Mouse (Mus musculus): ENCODE measurements at regions not wholly inside any gene's neighbourhood (a gene's known extent, or its start where the extent isn't known, plus 50 kb on each side); places are given as distances from the start of the nearest gene placed in this dataset.

- Histone ChIP-seq H3K9ac (ENCODE audit: low read depth, low read length) (no peak overlapping the region), H3K36me3 (ENCODE audit: control insufficient read depth, insufficient read depth, low read length) (no peaks in the 10 kb centered on the region), H3K27ac (ENCODE audit: low read depth, low read length) (no peak overlapping the region), H3K4me3 (ENCODE audit: low read depth, low read length) (no peak overlapping the region), H3K9me3 (ENCODE audit: control insufficient read depth, low read length) (no peaks in the 10 kb centered on the region), H3K4me2 (replicated peaks; ENCODE audit: low read depth, low read length) (no peak overlapping the region), H3K4me1 (replicated peaks; ENCODE audit: control insufficient read depth, insufficient read depth, low read length) (no peaks in the 10 kb centered on the region), H3K27me3 (ENCODE audit: control insufficient read depth, insufficient read depth, low read length) (no peaks in the 10 kb centered on the region)
- WGBS = 54% methylated on average over 12 of the region's 12 CpGs
- ATAC-seq (ENCODE audit: low FRiP score) (no peak), DNase-seq (ENCODE audit: low spot score) (peak; percentile 34)
Observed at GRCm38 (mm10) chr10:84072866-84073483, 350.3 kb downstream of the 1500009L16Rik start.

- 77% methylated on average over 4 of the region's 4 CpGs for WGBS
- Histone ChIP-seq H3K9ac (ENCODE audit: low read depth, low read length) (no peak overlapping the region), H3K27me3 (ENCODE audit: control insufficient read depth, insufficient read depth, low read length) (no peaks in the 10 kb centered on the region), H3K4me1 (replicated peaks; ENCODE audit: control insufficient read depth, insufficient read depth, low read length) (no peaks in the 10 kb centered on the region), H3K27ac (ENCODE audit: low read depth, low read length) (no peak overlapping the region), H3K4me2 (replicated peaks; ENCODE audit: low read depth, low read length) (no peak overlapping the region), H3K4me3 (ENCODE audit: low read depth, low read length) (no peak overlapping the region), H3K9me3 (ENCODE audit: control insufficient read depth, low read length) (no peaks in the 10 kb centered on the region), H3K36me3 (ENCODE audit: control insufficient read depth, insufficient read depth, low read length) (no peaks in the 10 kb centered on the region)
- ATAC-seq (ENCODE audit: low FRiP score) (no peak), DNase-seq (ENCODE audit: low spot score) (no peak)
Observed at GRCm38 (mm10) chr10:84075581-84075980, 352.9 kb downstream of the 1500009L16Rik start.

GRCm38 (mm10) chr10:84080236-84080635, 357.6 kb downstream of the 1500009L16Rik start:
- H3K27ac ChIP-seq (ENCODE audit: low read depth, low read length) = no peak overlapping the region
- 79% methylated on average over 6 of the region's 6 CpGs for WGBS
- H3K9me3 ChIP-seq (ENCODE audit: control insufficient read depth, low read length) = no peaks in the 10 kb centered on the region
- DNase-seq (ENCODE audit: low spot score) (no peak), ATAC-seq (ENCODE audit: low FRiP score) (no peak)
- H3K4me3 ChIP-seq (ENCODE audit: low read depth, low read length) = no peak overlapping the region
- no peak overlapping the region for H3K9ac ChIP-seq (ENCODE audit: low read depth, low read length)
- no peaks in the 10 kb centered on the region for H3K27me3 ChIP-seq (ENCODE audit: control insufficient read depth, insufficient read depth, low read length)
- no peaks in the 10 kb centered on the region for H3K36me3 ChIP-seq (ENCODE audit: control insufficient read depth, insufficient read depth, low read length)
- no peaks in the 10 kb centered on the region for H3K4me1 ChIP-seq (replicated peaks; ENCODE audit: control insufficient read depth, insufficient read depth, low read length)
- H3K4me2 ChIP-seq (replicated peaks; ENCODE audit: low read depth, low read length) = no peak overlapping the region

GRCm38 (mm10) chr10:84081673-84082072, 358.7 kb downstream of the Nuak1 start:
- ATAC-seq (ENCODE audit: low FRiP score) = no peak
- no peak for DNase-seq (ENCODE audit: low spot score)
- no peaks in the 10 kb centered on the region for H3K36me3 ChIP-seq (ENCODE audit: control insufficient read depth, insufficient read depth, low read length)
- H3K4me3 ChIP-seq (ENCODE audit: low read depth, low read length) = no peak overlapping the region
- no peaks in the 10 kb centered on the region for H3K9me3 ChIP-seq (ENCODE audit: control insufficient read depth, low read length)
- no peak overlapping the region for H3K4me2 ChIP-seq (replicated peaks; ENCODE audit: low read depth, low read length)
- no peaks in the 10 kb centered on the region for H3K27me3 ChIP-seq (ENCODE audit: control insufficient read depth, insufficient read depth, low read length)
- WGBS = 53% methylated on average over 6 of the region's 6 CpGs
- H3K4me1 ChIP-seq (replicated peaks; ENCODE audit: control insufficient read depth, insufficient read depth, low read length) = no peaks in the 10 kb centered on the region
- H3K27ac ChIP-seq (ENCODE audit: low read depth, low read length) = no peak overlapping the region
- no peak overlapping the region for H3K9ac ChIP-seq (ENCODE audit: low read depth, low read length)

- no peak overlapping the region for H3K9ac ChIP-seq (ENCODE audit: low read depth, low read length)
- no peak overlapping the region for H3K4me2 ChIP-seq (replicated peaks; ENCODE audit: low read depth, low read length)
- ATAC-seq (ENCODE audit: low FRiP score) (no peak), DNase-seq (ENCODE audit: low spot score) (no peak)
- H3K9me3 ChIP-seq (ENCODE audit: control insufficient read depth, low read length) = no peaks in the 10 kb centered on the region
- H3K4me1 ChIP-seq (replicated peaks; ENCODE audit: control insufficient read depth, insufficient read depth, low read length) = no peaks in the 10 kb centered on the region
- no peaks in the 10 kb centered on the region for H3K36me3 ChIP-seq (ENCODE audit: control insufficient read depth, insufficient read depth, low read length)
- 83% methylated on average over 5 of the region's 5 CpGs for WGBS
- H3K27me3 ChIP-seq (ENCODE audit: control insufficient read depth, insufficient read depth, low read length) = no peaks in the 10 kb centered on the region
- no peak overlapping the region for H3K27ac ChIP-seq (ENCODE audit: low read depth, low read length)
- H3K4me3 ChIP-seq (ENCODE audit: low read depth, low read length) = no peak overlapping the region
Observed at GRCm38 (mm10) chr10:84087528-84087927, 352.9 kb downstream of the Nuak1 start.

GRCm38 (mm10) chr10:84087929-84088328, 352.5 kb downstream of the Nuak1 start:
- H3K4me2 ChIP-seq (replicated peaks; ENCODE audit: low read depth, low read length) = no peak overlapping the region
- ATAC-seq (ENCODE audit: low FRiP score) = no peak
- WGBS = 91% methylated on average over 3 of the region's 3 CpGs
- no peak overlapping the region for H3K9ac ChIP-seq (ENCODE audit: low read depth, low read length)
- no peaks in the 10 kb centered on the region for H3K27me3 ChIP-seq (ENCODE audit: control insufficient read depth, insufficient read depth, low read length)
- no peak overlapping the region for H3K4me3 ChIP-seq (ENCODE audit: low read depth, low read length)
- no peaks in the 10 kb centered on the region for H3K36me3 ChIP-seq (ENCODE audit: control insufficient read depth, insufficient read depth, low read length)
- H3K27ac ChIP-seq (ENCODE audit: low read depth, low read length) = no peak overlapping the region
- H3K9me3 ChIP-seq (ENCODE audit: control insufficient read depth, low read length) = no peaks in the 10 kb centered on the region
- no peak for DNase-seq (ENCODE audit: low spot score)
- H3K4me1 ChIP-seq (replicated peaks; ENCODE audit: control insufficient read depth, insufficient read depth, low read length) = no peaks in the 10 kb centered on the region

GRCm38 (mm10) chr10:84088799-84089778, 351.3 kb downstream of the Nuak1 start:
- H3K9me3 ChIP-seq (ENCODE audit: control insufficient read depth, low read length) = no peaks in the 10 kb centered on the region
- no peaks in the 10 kb centered on the region for H3K36me3 ChIP-seq (ENCODE audit: control insufficient read depth, insufficient read depth, low read length)
- no peak overlapping the region for H3K4me2 ChIP-seq (replicated peaks; ENCODE audit: low read depth, low read length)
- DNase-seq (ENCODE audit: low spot score) (no peak), ATAC-seq (ENCODE audit: low FRiP score) (no peak)
- H3K27me3 ChIP-seq (ENCODE audit: control insufficient read depth, insufficient read depth, low read length) = no peaks in the 10 kb centered on the region
- H3K4me3 ChIP-seq (ENCODE audit: low read depth, low read length) = no peak overlapping the region
- WGBS = 81% methylated on average over 18 of the region's 18 CpGs
- H3K9ac ChIP-seq (ENCODE audit: low read depth, low read length) = no peak overlapping the region
- H3K4me1 ChIP-seq (replicated peaks; ENCODE audit: control insufficient read depth, insufficient read depth, low read length) = no peaks in the 10 kb centered on the region
- no peak overlapping the region for H3K27ac ChIP-seq (ENCODE audit: low read depth, low read length)

GRCm38 (mm10) chr10:84093919-84094318, 346.5 kb downstream of the Nuak1 start:
- Histone ChIP-seq H3K36me3 (ENCODE audit: control insufficient read depth, insufficient read depth, low read length) (no peaks in the 10 kb centered on the region), H3K27ac (ENCODE audit: low read depth, low read length) (no peak overlapping the region), H3K27me3 (ENCODE audit: control insufficient read depth, insufficient read depth, low read length) (no peaks in the 10 kb centered on the region), H3K4me3 (ENCODE audit: low read depth, low read length) (no peak overlapping the region), H3K9ac (ENCODE audit: low read depth, low read length) (no peak overlapping the region), H3K4me1 (replicated peaks; ENCODE audit: control insufficient read depth, insufficient read depth, low read length) (no peaks in the 10 kb centered on the region), H3K9me3 (ENCODE audit: control insufficient read depth, low read length) (no peaks in the 10 kb centered on the region), H3K4me2 (replicated peaks; ENCODE audit: low read depth, low read length) (no peak overlapping the region)
- WGBS = 62% methylated on average over 4 of the region's 4 CpGs
- DNase-seq (ENCODE audit: low spot score) (peak; percentile 20), ATAC-seq (ENCODE audit: low FRiP score) (no peak)

- 29% methylated on average over 5 of the region's 5 CpGs for WGBS
- Histone ChIP-seq H3K9ac (ENCODE audit: low read depth, low read length) (no peak overlapping the region), H3K4me1 (replicated peaks; ENCODE audit: control insufficient read depth, insufficient read depth, low read length) (no peaks in the 10 kb centered on the region), H3K4me2 (replicated peaks; ENCODE audit: low read depth, low read length) (no peak overlapping the region), H3K27me3 (ENCODE audit: control insufficient read depth, insufficient read depth, low read length) (no peaks in the 10 kb centered on the region), H3K36me3 (ENCODE audit: control insufficient read depth, insufficient read depth, low read length) (no peaks in the 10 kb centered on the region), H3K4me3 (ENCODE audit: low read depth, low read length) (no peak overlapping the region), H3K9me3 (ENCODE audit: control insufficient read depth, low read length) (no peaks in the 10 kb centered on the region), H3K27ac (ENCODE audit: low read depth, low read length) (no peak overlapping the region)
- DNase-seq (ENCODE audit: low spot score) (no peak), ATAC-seq (ENCODE audit: low FRiP score) (no peak)
Observed at GRCm38 (mm10) chr10:84097196-84097595, 343.2 kb downstream of the Nuak1 start.

Measured in hindbrain, embryonic 11.5 days (tissue).